Mouse (Mus musculus) lung, postnatal 36 days (tissue): ENCODE measurements around the gene Vav3.

Experiments
- DNase-seq: peaks from one replicate; pipeline ENCODE4 v3.0.0; 2022; ENCODE audit warnings: mixed read lengths

Vav3 gene

DNA sequence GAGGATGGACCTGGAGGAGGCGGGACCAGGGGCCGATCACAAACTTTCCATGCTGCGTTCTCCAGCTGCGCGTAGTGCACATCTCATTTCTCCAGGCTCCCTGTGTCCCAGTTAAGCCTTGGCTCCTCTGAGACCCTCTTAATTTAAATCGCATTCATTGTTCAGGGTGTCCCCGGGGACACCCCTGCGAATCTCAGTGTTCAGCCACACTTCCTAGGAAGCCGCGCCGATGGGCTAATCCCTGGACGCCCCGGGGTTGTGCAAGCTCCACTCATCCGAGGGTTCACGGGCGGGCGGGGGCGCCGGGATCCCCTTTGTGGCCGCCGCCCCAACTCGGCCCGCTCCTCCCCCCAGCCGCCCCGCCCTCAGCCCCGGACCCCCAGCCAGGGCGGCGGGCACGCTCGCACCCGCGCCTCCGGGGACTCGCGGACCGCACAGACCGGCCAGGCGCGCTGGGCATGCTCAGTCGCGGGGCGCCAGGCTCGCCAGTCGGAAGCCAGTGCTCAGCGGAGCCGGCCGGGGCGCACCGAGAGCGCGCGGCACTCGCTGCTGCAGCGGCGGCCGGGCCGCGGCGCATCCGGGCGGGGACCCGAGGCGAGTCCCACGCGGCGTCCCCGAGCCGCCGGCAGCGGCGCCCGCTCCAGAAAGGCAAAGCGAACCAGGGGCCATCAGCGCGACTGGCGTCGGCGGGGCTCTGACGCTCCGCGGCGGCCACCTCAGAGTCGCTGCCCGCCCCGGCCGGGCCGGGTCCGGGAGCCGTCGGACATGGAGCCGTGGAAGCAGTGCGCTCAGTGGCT, at the start of gene Vav3:
Gene Vav3 (plus strand): TSS at position 380 of the 797 bp plus-strand sequence.
- peak; percentile 52 for DNase-seq

- no peak for DNase-seq
These were observed 41.6 kb upstream of the Vav3 start for GRCm38 (mm10) chr3:109298857-109299256.

DNA sequence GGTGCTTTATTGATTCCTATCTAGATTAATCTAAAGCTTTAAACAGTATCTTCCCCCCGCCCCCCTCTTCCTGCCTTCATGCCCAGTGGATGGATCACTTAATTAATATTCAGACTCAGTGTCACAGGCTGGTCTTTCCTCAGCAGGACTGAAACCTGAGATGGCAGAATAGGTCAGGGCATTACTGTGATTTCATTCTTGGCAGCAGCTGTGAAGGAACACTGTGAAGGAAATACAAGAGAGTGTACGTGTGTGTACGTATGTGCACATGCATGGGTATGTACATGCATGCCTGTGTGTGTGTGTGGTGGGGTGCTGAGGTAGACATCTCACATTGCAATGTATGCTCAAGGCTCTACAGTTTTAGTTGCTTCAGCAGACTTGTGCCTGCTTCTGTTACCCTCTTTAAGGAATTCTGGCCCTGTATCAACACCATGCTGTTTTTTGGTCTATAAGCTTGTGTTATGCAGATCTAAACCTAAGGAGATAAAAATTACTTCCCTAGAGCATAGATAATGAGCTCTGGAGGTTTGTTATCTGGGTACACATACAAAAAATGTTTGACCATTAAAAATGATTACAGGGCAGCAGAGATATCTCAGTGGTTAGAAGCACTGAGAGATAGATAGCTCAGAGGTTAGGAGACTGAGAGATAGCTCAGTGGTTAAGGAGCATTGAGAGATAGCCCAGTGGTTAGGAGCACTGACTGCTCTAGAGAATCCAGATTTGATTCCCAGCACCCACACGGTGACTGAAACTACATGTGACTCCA, 41.0 kb upstream of the Vav3 start:
- DNase-seq, result no peak

DNA sequence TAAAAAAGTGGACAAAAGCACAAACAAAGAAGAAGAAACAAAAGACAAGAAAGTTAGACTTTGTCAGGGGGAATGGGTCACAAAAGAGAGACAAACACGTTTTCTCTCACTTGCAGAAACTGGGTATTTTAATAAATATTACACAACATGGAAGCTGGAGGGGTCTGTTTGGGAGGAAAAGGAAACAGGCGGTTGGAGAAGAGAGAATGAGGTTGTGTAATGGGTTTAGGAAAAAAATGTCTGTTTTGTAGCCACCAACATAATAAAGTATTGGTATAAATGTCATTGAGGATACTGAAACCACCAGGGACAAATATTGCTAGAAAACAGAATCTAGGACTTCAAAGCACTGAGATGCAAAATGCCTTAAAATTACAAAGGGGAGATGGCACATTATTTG, 38.4 kb upstream of the Vav3 start:
- DNase-seq, result no peak

GRCm38 (mm10) chr3:109307406-109307805, 33.0 kb upstream of the Vav3 start:
- no peak for DNase-seq

- DNase-seq, result no peak
These were observed 32.0 kb upstream of the Vav3 start for GRCm38 (mm10) chr3:109308468-109308867.

- DNase-seq, result peak; percentile 21
These were observed 30.9 kb upstream of the Vav3 start for GRCm38 (mm10) chr3:109309317-109310265.

GRCm38 (mm10) chr3:109311172-109311824, 29.2 kb upstream of the Vav3 start:
- DNase-seq, result peak; percentile 5

GRCm38 (mm10) chr3:109311875-109312274, 28.6 kb upstream of the Vav3 start:
- no peak for DNase-seq

- no peak for DNase-seq
These were observed 27.0 kb upstream of the Vav3 start for GRCm38 (mm10) chr3:109313501-109313900.

DNA sequence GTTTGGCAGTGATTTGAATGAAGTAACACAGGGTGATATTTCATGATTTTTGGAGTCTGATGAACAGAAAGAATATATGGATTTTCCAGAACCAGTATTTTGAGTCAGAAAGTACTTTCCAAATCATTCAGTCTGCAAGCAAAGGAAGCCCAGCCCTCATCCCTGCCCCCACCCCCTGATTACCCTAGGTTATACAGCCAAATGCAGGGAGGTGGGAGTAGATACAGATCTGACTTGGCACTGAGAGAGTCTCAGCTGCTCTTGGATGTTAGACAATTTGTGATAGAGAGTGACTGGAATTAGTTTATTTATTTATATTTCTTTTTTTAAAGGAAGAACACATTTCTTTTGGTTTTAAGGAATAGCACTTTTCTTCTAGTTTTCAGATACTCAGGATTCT, 18.2 kb upstream of the Vav3 start:
- no peak for DNase-seq

GRCm38 (mm10) chr3:109323447-109324300, 16.8 kb upstream of the Vav3 start:
- peak; percentile 13 for DNase-seq

GRCm38 (mm10) chr3:109327128-109327527, 13.3 kb upstream of the Vav3 start:
- no peak for DNase-seq

DNA sequence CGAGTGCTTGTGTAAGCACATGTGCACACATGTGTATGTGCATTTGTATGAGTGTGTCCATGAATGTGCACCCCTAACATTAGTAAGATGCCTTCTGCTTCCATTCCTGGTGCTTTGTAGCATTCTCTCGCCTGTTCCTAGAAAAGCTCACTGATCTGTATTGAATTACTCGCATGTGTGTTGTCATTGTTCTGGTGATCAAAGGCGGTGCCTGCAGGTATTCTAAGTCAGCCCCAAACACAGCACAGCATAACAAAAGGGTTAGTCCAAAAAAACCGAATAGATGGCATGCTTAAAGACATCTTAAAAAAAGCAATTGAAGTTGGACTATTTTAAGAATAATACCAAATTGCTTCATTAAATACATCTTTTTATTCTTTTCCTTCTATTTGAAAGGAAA, 7.7 kb upstream of the Vav3 start:
- no peak for DNase-seq

DNA sequence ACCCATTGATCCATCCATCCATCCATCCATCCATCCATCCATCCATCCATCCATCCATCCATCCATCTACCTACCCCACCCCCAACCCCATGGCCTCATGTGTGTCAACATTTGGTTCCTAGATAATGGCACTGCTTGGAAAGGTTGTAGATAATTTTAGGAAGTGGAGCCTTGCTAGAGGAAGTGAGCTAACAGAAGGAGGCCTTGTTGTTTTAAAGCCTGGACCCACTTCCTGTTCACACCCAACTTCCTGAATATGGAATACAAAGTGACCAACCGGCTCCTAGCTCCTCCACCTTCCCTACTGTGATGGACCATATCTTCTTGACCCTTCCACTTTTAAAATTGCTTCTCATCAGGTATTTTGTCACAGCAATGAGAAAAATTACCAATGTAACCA, 5.0 kb upstream of the Vav3 start:
- DNase-seq, result no peak

DNA sequence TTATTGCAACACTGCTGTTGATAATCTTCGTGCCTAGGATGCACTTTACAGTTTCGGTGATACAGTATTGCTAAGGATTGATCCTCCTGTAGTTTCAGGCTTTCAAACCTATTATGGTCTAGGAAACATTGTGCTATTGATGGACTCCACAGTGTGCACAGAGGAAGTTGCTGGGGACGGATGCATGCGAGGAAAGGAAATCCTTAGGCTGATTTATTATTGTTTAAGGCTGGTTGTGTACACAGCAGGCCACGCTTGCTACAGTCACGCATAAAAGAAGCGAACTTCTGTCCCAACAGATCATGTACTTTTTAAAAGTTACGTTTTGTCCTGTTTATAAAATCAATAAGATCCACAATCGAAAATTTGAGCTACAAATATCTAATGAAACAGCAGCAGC, 1.2 kb upstream of the Vav3 start:
- DNase-seq, result peak; percentile 23

DNA sequence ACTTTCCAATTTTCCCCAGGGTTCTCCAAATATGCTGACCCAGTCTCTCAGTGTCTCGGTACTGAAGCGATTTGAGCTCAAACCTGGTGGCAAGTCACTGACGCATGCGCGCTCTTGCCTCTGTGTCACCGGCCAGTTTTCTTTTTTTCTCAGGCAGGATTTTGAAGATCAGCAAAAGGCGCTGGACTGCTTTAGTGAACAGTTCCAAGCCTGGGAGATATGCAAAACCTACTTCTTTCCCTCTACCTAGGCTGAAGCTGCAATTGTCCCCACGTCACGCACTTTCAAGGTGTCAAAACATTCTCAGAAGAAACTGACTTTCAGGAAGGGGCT, 546 bp upstream of the Vav3 start:
- DNase-seq, result peak; percentile 66

DNA sequence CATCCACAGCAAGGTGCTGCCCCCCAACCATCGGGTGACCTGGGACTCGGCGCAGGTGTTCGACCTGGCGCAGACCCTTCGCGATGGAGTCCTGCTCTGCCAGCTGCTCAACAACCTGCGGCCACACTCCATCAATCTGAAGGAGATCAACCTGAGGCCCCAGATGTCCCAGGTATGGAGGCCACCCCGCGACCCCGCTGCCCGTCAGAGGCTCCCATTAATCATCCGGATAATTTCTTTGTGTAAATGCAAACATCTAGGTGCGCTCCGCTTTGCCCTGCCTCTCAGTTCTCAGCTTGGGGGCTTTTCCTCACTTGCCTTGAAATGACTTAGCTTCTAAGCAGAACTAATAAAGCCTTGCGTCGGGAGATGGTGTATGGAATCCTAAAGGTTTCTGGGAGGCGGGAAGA, 623 bp downstream of the Vav3 start:
- DNase-seq, result no peak

DNA sequence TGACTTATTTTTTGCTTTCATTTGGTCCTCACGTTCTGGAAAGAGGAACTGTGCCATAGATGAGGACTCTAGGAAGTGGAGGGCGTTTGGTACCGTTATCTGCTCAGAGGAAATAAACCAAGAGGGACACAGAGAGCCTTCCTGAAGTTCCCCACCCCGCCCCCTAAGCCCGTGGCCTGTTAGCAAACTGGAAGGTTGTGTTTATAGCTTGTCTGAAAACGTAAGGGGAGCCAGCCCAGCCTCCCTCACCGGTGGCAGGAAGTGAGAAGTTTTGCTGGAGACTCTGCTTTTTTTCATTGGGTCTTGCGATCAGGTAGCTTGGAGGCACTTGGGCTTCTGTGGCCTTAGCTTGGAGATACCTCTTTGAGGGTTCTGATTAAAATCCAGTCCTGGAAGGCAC, 1.2 kb downstream of the Vav3 start:
- DNase-seq, result peak; percentile 85

DNA sequence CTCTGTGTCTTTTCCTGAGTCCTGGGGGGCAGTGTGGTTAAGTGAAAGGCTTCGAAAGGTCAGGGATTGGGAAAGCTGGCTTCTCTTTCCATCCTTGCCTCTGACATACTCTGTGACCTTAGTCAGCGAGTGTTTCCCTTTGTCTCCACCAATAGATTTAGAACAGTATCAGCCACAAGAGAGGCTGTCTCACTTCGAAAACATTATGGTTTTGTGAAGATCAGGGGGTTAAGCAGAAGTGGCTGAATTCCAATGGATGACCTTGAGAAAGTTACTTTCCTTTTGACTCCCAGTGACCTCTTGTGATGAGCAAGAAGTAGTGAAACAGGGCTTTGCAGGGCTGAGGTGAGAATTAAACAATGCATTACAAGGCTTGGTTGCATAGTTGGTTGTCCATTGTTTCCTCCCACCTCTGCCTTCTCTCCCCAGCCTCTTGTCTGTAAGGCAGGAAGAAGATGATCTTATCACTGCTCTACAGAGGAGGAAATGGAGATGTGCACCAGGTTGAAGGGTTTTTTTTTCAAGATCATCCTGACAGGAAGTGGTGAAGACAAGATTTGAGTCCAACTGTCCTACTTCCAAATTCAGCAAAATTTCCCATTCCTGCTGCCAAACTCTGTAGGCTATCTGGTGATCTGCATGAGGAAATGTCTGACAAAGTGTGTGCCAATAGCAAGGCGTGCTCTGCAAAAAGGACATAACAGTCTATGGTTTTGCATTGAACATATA, 11.7 kb downstream of the Vav3 start:
- peak; percentile 39 for DNase-seq

DNA sequence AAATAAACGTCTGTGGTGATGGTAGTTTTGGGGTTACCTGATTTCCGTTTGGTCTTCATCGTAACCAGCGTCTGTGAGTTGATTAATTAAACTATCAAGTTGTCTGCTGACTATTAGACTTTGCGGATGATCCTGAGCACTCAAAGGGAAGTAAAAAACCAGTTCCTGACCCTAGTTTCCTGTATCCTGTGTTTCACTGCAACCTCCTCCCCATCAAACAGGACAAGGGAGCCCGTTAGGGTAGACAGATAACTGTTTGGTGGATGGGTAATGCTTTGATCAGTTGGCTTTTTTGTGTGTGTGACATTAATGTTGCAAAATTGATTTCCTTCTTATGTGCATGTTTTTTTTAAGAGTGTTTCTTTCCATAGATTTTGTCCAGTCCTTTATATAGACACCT, 12.2 kb downstream of the Vav3 start:
- DNase-seq, result no peak
